Mouse (Mus musculus) spleen, postnatal 14 days (tissue): ENCODE data around the gene Myo5a.

ENCODE experiments used
- DNase-seq, 2 experiments: peaks; one replicate each; pipeline ENCODE4 v3.0.0; 2021 to 2022; ENCODE audit warnings: low spot score in 2 of 2

Gene Myo5a

DNA sequence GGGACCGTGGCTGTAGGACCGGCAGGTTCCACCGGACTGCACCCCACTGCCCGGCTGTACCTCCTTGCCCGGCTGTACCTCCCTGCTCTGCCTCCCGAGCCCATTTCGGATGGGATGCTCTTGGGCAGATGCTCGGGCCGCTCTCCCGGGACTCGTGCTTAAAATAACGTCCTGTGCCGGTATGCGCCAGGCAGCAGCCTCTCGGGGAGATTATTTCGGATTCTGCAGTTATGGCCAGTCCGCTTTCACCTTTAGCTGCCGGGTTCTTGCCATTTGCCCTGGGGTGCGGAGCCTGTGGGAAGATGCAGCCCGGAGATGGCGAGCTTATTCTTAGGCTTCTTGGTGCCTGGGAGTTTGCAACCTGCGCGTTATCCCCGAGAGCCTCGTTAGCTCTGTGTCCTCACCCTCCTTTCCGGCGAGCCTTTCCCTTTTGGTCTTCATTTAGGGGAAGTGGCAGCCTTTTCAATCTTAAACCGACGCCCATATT, 934 bp downstream of the Myo5a start:
- peak in 1 of 2 experiments; percentile 15 for DNase-seq

GRCm38 (mm10) chr9:75072361-75072760, 1.5 kb downstream of the Myo5a start:
- DNase-seq: no peak

GRCm38 (mm10) chr9:75077191-75077590, 6.4 kb downstream of the Myo5a start:
- DNase-seq: no peak

GRCm38 (mm10) chr9:75085242-75085824, 14.5 kb downstream of the Myo5a start:
- no peak for DNase-seq

DNA sequence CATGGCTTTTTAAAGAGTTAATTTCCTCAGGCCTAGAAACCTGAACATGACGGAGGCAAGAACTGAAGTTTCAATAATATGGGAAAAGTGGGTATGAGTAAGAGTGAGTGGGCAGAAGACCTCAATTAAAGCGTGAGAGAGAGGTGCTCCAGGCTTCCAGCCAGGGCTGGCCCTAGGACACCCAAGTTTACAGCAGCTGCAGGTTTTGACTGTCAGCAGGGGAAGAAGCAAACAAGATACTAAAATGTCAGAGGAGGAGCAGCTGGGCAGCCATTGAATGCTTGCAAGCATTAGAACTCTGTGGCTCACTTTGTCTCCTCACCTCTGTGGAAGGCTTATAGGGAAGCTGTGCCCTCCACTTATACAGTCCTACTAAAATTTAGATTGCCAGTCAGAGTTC, 17.0 kb downstream of the Myo5a start:
- no peak for DNase-seq

GRCm38 (mm10) chr9:75089285-75089684, 18.5 kb downstream of the Myo5a start:
- no peak for DNase-seq

- no peak for DNase-seq
Measured at GRCm38 (mm10) chr9:75092134-75092533, 21.3 kb downstream of the Myo5a start.

DNA sequence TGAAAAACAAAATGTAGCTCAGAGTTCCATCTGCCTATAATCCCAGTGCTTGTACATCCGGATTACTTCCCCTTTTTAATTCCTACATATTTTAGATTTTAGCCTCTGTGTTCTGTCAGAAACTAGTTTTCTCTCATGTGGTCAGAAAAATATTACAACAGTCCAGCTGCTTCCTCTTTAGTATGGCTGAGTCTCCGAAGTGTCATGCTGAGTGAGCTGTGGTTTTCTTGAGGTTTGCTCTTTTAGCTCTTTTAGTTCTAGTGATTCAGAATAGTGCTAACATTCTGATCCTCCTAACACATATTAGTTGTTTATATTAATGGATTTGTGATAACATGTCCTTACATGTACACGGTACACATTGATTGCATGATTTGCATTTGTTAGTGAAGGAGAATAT, 23.9 kb downstream of the Myo5a start:
- DNase-seq: no peak

DNA sequence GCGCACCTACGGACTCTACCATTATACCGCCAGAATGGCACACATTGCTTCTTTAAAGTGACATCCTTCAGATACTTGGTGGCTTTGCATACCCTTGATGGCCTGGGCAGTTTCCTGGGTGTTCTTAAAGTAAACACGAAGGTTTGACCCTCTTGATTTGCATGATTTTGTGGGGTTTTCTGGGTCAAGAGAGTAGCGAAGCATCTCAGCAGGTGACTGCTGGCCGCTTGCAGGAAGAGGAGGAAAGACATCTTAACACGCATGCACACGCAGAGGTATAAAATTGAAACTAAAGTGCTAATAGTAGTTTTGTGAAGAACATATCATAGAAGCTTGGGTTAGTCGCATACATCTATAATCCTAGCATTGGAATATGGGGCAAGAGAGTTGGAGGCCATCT, 28.1 kb downstream of the Myo5a start:
- no peak for DNase-seq

- DNase-seq: no peak
Measured at GRCm38 (mm10) chr9:75100157-75100781, 29.5 kb downstream of the Myo5a start.

DNA sequence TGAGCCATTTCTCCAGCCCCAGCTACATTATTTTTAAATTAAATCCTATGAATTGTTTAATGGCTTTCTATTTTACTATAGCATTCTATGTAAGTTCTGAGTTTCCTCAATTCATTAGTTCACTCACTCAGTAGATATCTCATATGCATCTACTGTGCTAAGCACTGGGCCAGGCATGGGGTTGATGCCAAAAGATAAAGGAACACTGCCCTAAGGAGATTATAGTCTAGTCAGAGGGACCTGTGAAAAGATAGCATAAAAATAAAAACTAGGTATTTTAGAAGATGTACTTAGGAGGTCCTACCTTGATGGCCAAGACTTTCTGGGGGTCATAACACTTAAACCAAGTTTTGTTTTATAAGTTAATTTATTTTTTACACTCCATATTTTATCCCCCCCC, 31.3 kb downstream of the Myo5a start:
- DNase-seq: no peak

DNA sequence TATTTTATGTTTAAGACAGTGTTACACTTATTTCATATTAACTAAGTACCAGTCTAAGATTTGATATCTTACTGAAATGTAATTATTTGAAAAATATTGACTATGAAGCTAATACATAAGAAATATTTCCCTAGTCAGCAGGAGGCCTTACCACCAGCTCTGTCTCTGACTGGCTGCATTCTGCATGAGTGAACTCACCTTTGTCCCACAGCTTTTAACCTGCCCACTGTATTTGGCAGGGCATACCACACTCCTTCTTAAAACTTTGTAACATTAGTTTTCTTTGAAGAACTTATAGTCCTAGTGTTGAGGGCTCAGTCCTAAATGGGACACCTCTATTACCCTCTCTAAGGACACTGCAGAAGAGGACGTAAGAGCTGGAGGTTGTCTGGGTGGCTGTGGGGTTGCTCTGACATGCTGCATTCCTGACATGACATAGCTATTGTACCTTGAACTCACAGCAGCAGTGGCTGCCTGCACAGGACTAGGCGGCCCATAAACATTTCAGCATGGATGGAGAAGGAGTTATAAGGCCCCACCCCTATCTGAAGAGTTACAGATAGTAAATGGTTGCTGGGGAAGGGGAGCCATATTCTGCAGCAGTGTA, 45.9 kb downstream of the Myo5a start:
- DNase-seq: no peak

GRCm38 (mm10) chr9:75121126-75121525, 50.3 kb downstream of the Myo5a start:
- DNase-seq: no peak

DNA sequence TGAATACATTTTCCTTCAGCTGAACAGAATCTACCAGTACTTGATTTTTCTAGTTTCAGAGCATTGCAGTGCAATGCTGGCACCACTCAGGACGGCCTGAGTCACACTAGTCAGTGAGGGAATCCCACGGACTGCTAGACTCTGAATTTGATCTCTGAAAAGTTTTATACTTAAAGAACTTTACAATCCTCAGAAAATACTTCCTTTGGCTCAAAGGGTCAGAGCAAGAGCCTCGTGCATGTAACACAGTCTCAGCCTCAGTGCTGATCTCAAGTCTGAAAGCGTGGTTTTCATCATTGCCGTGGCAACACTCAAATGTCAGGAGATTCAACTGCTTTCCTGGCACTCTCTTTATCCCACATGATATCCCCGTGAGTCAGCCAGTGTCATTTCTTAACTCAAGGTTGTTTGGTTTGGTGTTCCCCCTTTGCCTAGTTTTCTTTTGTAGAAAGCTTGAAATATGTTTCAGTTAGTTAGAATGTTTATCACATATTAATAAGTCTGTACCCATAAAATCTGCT, 53.4 kb downstream of the Myo5a start:
- DNase-seq: no peak

- no peak for DNase-seq
Measured at GRCm38 (mm10) chr9:75130553-75130952, 59.7 kb downstream of the Myo5a start.

DNA sequence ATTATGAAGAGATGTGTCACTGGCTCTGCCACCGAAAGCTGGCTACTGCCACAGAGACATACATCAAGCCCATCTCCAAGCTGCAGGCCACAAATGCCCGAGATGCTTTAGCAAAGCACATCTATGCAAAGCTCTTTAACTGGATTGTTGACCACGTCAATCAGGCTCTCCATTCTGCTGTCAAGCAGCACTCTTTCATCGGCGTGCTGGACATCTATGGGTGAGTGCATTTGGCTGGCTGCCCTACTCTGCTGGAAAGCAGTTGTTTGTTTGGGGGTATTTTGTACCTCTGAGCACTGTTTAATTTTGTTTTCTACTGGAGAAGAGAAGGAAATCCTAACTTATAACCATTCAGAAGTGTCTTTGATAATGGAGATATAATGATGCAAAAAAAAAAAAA, 76.1 kb downstream of the Myo5a start:
- DNase-seq: no peak

DNA sequence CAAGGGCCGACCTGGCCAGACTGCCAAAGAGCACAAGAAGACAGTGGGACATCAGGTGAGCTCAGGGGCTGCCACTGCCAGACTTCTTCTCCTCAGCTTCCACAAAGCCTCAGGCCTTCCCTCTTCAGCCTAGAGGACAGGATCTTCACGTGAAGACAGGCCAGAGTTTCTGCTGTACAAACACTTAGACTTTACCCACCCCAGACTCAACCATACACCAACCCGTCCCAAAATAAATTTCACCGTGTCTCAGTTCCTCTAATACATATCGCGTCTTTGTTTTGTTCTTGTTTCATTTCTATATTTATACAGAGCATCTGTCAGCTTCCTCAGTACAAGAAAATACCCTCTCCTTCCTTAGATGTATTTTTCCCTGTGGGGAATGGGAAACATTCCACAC, 89.7 kb downstream of the Myo5a start:
- peak in 1 of 2 experiments; percentile 11 for DNase-seq

DNA sequence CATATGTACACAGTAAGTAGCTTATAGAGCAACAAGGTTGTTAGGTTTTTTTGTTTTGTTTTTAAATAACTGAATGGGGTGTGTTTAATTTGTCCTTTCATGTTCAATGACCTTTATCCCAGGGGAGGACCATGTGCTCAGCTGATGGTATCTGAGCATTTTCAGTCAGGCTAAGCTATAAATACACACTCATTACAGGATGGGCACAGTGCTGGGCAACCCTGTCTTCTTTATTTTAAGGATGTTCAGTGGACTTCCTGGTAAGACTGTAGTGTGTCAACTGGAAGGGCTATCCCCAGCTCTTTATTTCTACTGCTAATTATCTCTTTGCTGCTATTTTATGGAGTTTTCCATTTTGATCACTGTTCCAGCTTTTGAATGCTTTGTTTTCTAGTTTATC, 92.8 kb downstream of the Myo5a start:
- DNase-seq: no peak

GRCm38 (mm10) chr9:75171721-75172120, 100.9 kb downstream of the Myo5a start:
- DNase-seq: no peak

- DNase-seq: no peak
Measured at GRCm38 (mm10) chr9:75187646-75188260, 116.9 kb downstream of the Myo5a start.

DNA sequence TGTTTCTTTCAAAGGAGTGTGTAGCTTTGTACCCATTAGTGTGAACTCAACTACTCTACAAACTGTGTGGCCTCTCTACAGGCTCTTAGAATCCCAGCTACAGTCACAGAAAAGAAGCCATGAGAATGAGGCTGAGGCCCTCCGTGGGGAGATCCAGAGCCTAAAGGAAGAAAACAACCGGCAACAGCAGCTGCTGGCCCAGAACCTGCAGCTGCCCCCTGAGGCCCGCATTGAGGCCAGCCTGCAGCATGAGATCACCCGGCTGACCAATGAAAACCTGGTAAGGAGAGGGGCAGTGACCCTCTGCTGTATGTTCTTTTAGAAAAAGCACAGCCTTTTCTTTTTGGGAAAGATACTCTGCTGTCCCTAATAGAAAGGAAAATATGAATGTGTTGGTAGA, 123.0 kb downstream of the Myo5a start:
- DNase-seq: no peak

DNA sequence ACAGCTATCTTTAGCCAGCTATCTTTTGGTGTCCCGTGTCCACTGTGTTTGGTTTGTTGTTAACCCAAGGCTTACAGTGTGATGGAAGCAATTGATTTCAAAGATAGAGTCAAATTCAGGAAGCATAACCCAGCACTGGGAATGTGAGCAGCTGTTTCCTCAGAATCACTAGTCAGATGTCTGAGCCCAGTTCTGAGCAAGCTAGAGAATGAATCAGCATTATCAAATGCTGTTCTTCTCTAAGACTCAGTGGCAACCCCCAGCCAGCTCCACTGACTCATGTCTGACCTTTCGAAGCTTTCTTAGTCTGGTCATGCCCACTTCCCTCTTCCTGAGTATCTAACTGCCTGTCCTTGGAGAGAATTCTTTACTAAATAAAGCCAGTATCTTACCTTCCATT, 125.5 kb downstream of the Myo5a start:
- DNase-seq: no peak

GRCm38 (mm10) chr9:75197297-75197696, 126.5 kb downstream of the Myo5a start:
- peak in 1 of 2 experiments; percentile 6 for DNase-seq
